Mouse (Mus musculus) cerebellum, postnatal 10 days (tissue): ENCODE data around the gene Mad2l1bp.

Source experiments
- DNase-seq, 2 experiments: peaks; one replicate each; pipeline ENCODE4 v3.0.0; 2021; ENCODE audit warnings: mixed read lengths in 2 of 2

The Mad2l1bp gene

DNA sequence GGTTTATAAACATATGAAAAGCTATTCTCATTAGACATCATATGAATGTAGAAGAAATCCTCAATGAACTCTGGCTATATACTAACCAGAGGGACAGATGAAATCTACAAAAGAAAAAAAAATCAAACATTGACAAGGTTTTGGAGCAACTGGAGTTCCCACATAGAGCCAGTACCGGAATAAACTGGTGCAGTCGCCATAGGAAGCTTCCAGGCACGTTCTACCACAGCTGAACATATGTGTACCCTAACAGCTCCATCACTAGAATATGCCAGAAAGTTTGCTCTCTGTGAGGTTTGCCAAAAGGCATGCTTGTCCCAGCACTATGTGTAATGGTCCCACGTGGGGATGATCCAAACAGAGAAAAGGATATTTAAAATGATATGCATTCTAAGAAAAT is 45.1 kb downstream of the Mad2l1bp start:
- DNase-seq = no peak

DNA sequence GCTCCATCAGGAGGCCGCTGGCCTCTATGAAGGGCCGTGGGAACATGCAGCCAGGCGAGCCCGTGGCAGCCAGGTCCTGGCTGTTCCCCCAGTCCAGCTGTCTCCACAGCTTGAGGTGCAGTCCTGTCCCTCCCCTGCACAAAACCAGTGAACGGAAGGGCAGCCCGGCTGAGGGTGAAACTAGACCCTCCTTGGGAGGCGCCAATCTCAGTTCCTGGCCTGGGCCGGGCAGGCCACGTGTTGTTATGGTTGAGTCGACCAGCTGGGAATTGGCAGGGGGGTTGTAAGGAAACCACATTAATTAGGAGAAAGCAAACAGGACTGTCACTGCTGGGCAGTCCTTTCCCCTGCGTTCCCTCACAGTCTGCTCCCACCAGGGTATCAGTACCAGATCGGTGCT is 48.9 kb downstream of the Mad2l1bp start:
- DNase-seq = peak; percentile 73 to 81

DNA sequence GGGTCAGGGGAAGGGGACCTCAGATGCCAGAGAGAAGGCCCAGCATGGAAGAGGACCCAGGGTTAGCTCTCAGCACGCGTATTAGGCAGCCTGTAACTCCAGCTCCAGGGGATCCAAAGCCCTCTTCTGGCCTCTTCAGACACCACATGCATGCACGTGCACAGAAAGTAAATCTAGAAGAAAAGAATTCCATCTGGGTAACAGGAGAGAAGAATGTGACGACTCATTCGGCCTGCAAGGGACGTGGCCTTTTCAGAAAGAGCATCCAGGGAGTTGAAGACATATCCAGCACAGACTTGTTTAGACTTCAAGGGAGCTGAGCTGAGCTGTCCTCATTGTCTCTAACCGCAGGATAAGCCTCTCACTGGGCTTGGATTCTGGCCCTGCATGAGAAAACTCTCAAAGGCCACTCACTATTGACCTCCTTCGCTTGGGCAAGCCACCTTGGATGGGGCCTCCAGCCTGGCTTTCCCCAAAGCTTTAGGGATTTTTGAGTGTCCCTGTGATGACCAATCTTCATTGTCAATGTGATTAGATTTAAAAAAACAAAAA is 50.7 kb downstream of the Mad2l1bp start:
- DNase-seq = no peak

DNA sequence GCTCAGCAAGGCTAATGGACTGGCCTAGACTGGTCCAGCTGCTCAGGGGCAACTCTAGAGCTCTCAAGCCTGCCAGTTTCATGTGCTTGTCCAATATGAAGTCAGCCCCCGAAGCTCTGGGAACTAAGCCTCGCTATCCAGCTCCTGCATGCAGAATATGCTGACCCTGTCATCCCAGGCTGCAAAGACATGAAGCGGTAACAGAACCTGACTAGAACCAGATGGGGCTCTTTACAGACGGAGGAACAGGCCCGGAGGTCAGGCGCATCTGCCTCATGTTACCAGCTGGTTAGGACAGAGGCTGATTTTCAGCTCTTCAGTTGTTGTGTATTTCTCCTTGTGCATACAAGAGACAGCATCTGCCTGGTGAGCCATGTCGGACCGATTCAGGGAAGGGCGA is 51.4 kb downstream of the Mad2l1bp start:
- DNase-seq = no peak

DNA sequence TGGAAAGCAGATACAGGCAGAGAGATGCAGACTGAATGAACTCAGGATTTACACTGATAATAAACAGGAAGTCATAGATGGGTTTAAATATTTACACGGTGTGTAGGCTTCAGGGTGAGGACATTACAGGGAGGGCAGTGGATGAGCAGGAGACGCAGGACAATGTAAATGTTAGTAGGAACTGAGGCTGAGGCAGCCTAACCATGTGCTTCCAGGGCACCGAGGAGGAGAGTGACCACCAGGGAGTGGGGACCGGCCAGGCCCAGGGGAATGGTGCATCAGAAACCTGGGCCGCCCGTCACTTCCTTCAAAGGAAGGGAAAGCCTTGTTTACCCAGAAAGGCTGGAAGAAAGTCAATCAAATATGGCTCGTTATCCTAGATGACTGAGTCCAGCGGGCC is 54.8 kb downstream of the Mad2l1bp start:
- DNase-seq = no peak
